Mouse (Mus musculus) myocyte (in vitro differentiated cells): ENCODE results near the gene Golga1. TPM values are rescaled to one million over a fixed set of nuclear protein-coding genes. Genes with fewer than 3 reads are reported as not detected.

Experiments
- H3K27me3 ChIP-seq: one replicate; pipeline ENCODE4 v1.6.1; 2011; ENCODE audit not compliant: control insufficient read depth, insufficient read depth, insufficient read length
- H3K36me3 ChIP-seq: one replicate; pipeline ENCODE4 v1.6.1; 2011; ENCODE audit not compliant: control insufficient read depth, insufficient read depth
- H3K4me2 ChIP-seq: one replicate; pipeline ENCODE4 v1.6.1; 2011; ENCODE audit warnings: low read depth, control low read depth
- H3K4me3 ChIP-seq: one replicate; pipeline ENCODE4 v1.5.1; 2011; ENCODE audit warnings: mild to moderate bottlenecking, control low read depth, moderate library complexity
- H3K79me2 ChIP-seq: one replicate; pipeline ENCODE4 v1.6.1; 2011; ENCODE audit not compliant: control insufficient read depth, insufficient read depth
- H3ac ChIP-seq: one replicate; pipeline ENCODE4 v1.6.1; 2011; ENCODE audit not compliant: control insufficient read depth, insufficient read length
- CEBPB ChIP-seq: IDR thresholded peaks from 2 replicates; pipeline ENCODE4 v1.6.1; 2011; ENCODE audit warnings: mild to moderate bottlenecking, moderate library complexity; ENCODE audit not compliant: poor library complexity, insufficient read depth, severe bottlenecking
- E2F4 ChIP-seq: IDR thresholded peaks from one replicate; pipeline ENCODE4 v1.6.1; 2011; ENCODE audit warnings: mild to moderate bottlenecking, control low read depth, moderate library complexity; ENCODE audit not compliant: insufficient read depth
- MAX ChIP-seq: IDR thresholded peaks from one replicate; pipeline ENCODE4 v1.6.1; 2011; ENCODE audit warnings: low read depth, mild to moderate bottlenecking, control low read depth
- MYOD1 ChIP-seq, 3 experiments: IDR thresholded peaks; one replicate each; pipeline ENCODE4 v1.6.1; 2011; ENCODE audit warnings: control low read depth in 2 of 3, low read depth in 2 of 3, mild to moderate bottlenecking in 2 of 3, moderate library complexity in 1 of 3; ENCODE audit not compliant: insufficient read length in 2 of 3, control insufficient read depth in 1 of 3
- MYOG ChIP-seq, 3 experiments: IDR thresholded peaks; one replicate each; pipeline ENCODE4 v1.6.1; 2011; ENCODE audit warnings: control low read depth in 2 of 3, low read depth in 2 of 3, mild to moderate bottlenecking in 2 of 3; ENCODE audit not compliant: insufficient read length in 2 of 3, control insufficient read depth in 1 of 3, insufficient read depth in 1 of 3
- POLR2A ChIP-seq: IDR thresholded peaks from one replicate; pipeline ENCODE4 v1.6.1; 2011; ENCODE audit warnings: low read depth, mild to moderate bottlenecking, control low read depth, moderate library complexity; ENCODE audit not compliant: insufficient read length
- POLR2AphosphoS2 ChIP-seq: IDR thresholded peaks from one replicate; pipeline ENCODE4 v1.6.1; 2011; ENCODE audit warnings: low read depth, control low read depth; ENCODE audit not compliant: insufficient read length
- REST ChIP-seq: IDR thresholded peaks from one replicate; pipeline ENCODE4 v1.6.1; 2011; ENCODE audit warnings: mild to moderate bottlenecking, control low read depth, moderate library complexity; ENCODE audit not compliant: insufficient read depth, insufficient read length
- SRF ChIP-seq: IDR thresholded peaks from one replicate; pipeline ENCODE4 v1.6.1; 2011; ENCODE audit warnings: low read depth; ENCODE audit not compliant: control insufficient read depth, insufficient read length
- TCF12 ChIP-seq: IDR thresholded peaks from one replicate; pipeline ENCODE4 v1.6.1; 2011; ENCODE audit warnings: mild to moderate bottlenecking, control low read depth; ENCODE audit not compliant: poor library complexity, insufficient read depth, severe bottlenecking
- TCF3 ChIP-seq: IDR thresholded peaks from one replicate; pipeline ENCODE4 v1.6.1; 2011; ENCODE audit warnings: low read depth, control low read depth; ENCODE audit not compliant: insufficient read length
- USF1 ChIP-seq: IDR thresholded peaks from one replicate; pipeline ENCODE4 v1.6.1; 2011; ENCODE audit warnings: low read depth, mild to moderate bottlenecking, control low read depth, moderate library complexity
- polyA plus RNA-seq: library from polyadenylated mRNA; unstranded; fragments of >200 nt; fragmentation: generic; extraction: Trizol; gene quantifications from one replicate; pipeline ENCODE4 v1.2.1, GENCODE M21; 2012; ENCODE audit warnings: missing spikeins

The Golga1 gene
- polyA plus RNA-seq, 1 experiment = 5.6 TPM

DNA sequence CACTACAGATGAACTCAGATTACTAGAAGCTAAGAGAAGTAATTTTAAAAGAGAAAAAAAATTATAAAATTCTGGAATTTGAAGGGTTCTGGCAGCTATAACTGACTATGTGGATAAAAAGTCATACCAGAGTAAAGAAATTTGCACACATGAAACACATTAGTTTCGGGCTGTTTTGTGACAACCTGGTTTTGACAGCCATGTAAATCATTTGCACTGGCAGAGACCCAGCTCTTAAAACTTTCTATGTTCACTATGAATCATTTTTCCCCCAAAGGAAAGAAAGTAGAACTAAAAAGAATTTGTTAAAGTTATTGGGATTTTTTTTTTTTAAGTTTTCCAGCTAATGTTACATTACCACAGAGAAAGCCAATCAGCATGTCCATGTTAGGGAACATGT lies 26.6 kb upstream of the Golga1 start:
- Histone ChIP-seq H3K36me3 (no peaks in the 10 kb centered on the region), H3K4me3 (no peak overlapping the region), H3K79me2 (no peaks in the 10 kb centered on the region), H3K27me3 (no peaks in the 10 kb centered on the region), H3ac (no peak overlapping the region), H3K4me2 (no peak overlapping the region)
- TF ChIP-seq MAX = no peak

- Histone ChIP-seq H3K36me3 (peaks cover 25% of the 10 kb centered on the region), H3K79me2 (no peaks in the 10 kb centered on the region), H3ac (no peak overlapping the region), H3K4me3 (no peak overlapping the region), H3K4me2 (no peak overlapping the region), H3K27me3 (no peaks in the 10 kb centered on the region)
- TF ChIP-seq CEBPB = no peak
- no peak for TF ChIP-seq MYOD1 (IDR thresholded peaks at IDR 0.05; ENCODE audit: control insufficient read depth in 1 of 3, insufficient read length in 2 of 3, low read depth in 2 of 3)
- no peak for TF ChIP-seq REST
- TF ChIP-seq MYOG (IDR thresholded peaks at IDR 0.05; ENCODE audit: control insufficient read depth in 1 of 3, insufficient read depth in 1 of 3, insufficient read length in 2 of 3, low read depth in 2 of 3) = no peak
- no peak for TF ChIP-seq E2F4
- TF ChIP-seq POLR2A = no peak
- TF ChIP-seq SRF = no peak
- no peak for TF ChIP-seq POLR2AphosphoS2
- no peak for TF ChIP-seq TCF3
- TF ChIP-seq TCF12 = no peak
- no peak for TF ChIP-seq USF1
- no peak for TF ChIP-seq MAX
These were observed 17.4 kb upstream of the Golga1 start for GRCm38 (mm10) chr2:39082706-39083105.

- no peak overlapping the region for H3K4me2 ChIP-seq
- H3K36me3 ChIP-seq = no peaks in the 10 kb centered on the region
- H3ac ChIP-seq = no peak overlapping the region
- no peak overlapping the region for H3K4me3 ChIP-seq
- no peaks in the 10 kb centered on the region for H3K79me2 ChIP-seq
- H3K27me3 ChIP-seq = no peaks in the 10 kb centered on the region
- no peak for TF ChIP-seq E2F4
These were observed 5.3 kb upstream of the Golga1 start for GRCm38 (mm10) chr2:39070666-39071065.

DNA sequence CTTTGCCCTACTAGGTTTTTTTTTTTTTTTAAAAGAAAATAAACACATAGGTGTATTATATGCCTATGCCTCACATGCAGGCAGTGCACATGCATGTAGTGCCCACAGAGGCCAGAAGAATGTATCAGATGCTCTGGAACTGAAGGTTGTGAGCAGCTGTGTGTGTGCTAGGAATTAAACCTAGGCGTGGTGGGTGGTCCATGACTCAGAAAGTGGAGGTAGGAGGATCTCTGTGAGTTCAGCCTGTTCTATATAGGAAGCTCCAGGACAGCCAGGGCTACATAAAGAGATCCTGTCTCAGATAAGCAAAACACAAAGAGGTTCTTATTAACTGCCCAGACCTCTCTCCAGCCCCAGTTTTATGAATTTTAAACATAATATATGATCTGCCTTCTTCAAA lies 3.8 kb upstream of the Golga1 start:
- Histone ChIP-seq H3K36me3 (no peaks in the 10 kb centered on the region), H3K4me2 (no peak overlapping the region), H3ac (no peak overlapping the region), H3K27me3 (no peaks in the 10 kb centered on the region), H3K79me2 (peaks cover 11% of the 10 kb centered on the region), H3K4me3 (no peak overlapping the region)
- peak in 1 of 3 experiments; percentile 12 for TF ChIP-seq MYOD1 (IDR thresholded peaks at IDR 0.05; ENCODE audit: control insufficient read depth in 1 of 3, insufficient read length in 2 of 3, low read depth in 2 of 3)
- TF ChIP-seq TCF3 = no peak
- no peak for TF ChIP-seq POLR2AphosphoS2
- no peak for TF ChIP-seq SRF

- TF ChIP-seq TCF3 (no peak), REST (no peak), SRF (no peak), MAX (no peak), USF1 (no peak), TCF12 (no peak), E2F4 (no peak), MYOD1 (IDR thresholded peaks at IDR 0.05; ENCODE audit: control insufficient read depth in 1 of 3, insufficient read length in 2 of 3, low read depth in 2 of 3) (no peak), CEBPB (no peak), POLR2AphosphoS2 (no peak), MYOG (IDR thresholded peaks at IDR 0.05; ENCODE audit: control insufficient read depth in 1 of 3, insufficient read depth in 1 of 3, insufficient read length in 2 of 3, low read depth in 2 of 3) (no peak), POLR2A (no peak)
These were observed 498 bp downstream of the Golga1 start for GRCm38 (mm10) chr2:39064687-39065399.

More at GRCm38 (mm10) chr2:39064687-39065399, 498 bp downstream of the Golga1 start:
- Histone ChIP-seq H3K4me2 (peak overlapping the region; percentile 79), H3K4me3 (peak overlapping the region; percentile 93), H3K27me3 (no peaks in the 10 kb centered on the region), H3ac (peak overlapping the region; percentile 44), H3K36me3 (peaks cover 20% of the 10 kb centered on the region), H3K79me2 (peaks cover 14% of the 10 kb centered on the region)
